Mouse (Mus musculus): ENCODE data around the gene Tmtc4. TPM values are rescaled to one million over a fixed set of nuclear protein-coding genes. Genes with fewer than 3 reads are reported as not detected.

The Tmtc4 gene
- total and polyA plus RNA-seq, 3 experiments: 1.4 to 3.3 (median 2.7) TPM

DNA sequence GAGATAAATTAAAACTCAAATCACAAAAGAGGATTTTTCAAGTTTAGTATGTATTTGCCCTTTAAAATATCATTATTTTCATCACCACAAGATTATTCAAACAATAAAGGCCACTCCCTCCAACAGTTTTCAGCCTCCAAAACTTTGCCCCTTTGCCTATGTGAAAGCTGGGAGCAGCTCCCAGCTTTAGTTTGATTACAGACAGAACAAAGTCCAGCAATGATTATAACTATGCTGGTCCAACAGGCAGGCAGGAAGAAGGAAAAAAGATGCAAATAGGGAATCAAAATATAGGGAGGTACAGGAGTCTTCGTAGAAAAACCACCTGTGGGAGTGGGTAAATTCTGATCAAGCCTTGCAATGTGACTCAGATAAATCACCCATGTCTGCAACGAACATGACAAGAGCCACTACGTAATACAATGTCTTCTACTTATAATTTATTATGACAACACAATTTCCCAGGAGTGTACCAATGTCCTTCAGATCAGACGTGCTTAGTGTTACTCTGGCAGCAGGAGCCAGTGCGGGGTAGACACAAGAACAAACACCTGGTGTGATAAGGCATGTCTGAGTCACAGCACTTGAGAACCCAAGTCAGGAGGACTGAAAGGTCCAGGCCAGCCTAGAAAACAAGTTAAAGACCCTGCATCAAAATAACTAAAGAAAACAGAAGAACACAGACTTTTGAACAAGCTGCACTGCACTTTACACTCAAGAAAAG is 74.3 kb downstream of the Tmtc4 start:
- dilution Hi-C loops (cut with MboI; ENCODE audit: extremely low pct_ligation_motif_present, extremely low pct_unique_long_range_greater_than_20kb, low sequenced_read_pairs): no loop called here
- TF ChIP-seq E2F4 (IDR thresholded peaks at IDR 0.05; ENCODE audit: insufficient replicate concordance, low read depth, low read length): no peak
- no peak for TF ChIP-seq USF1 (IDR thresholded peaks at IDR 0.05; ENCODE audit: low read depth, low read length)
- TF ChIP-seq SIN3A (IDR thresholded peaks at IDR 0.05; ENCODE audit: low read length): no peak
- peaks cover 14% of the 10 kb centered on the region for H3K79me2 ChIP-seq (replicated peaks; ENCODE audit: control insufficient read depth, extremely low read depth, insufficient read depth, poor library complexity, severe bottlenecking)
- no peak overlapping the region for H3K4me3 ChIP-seq (replicated peaks in 1 of 3; ENCODE audit: low read depth in 2 of 3, low read length in 2 of 3, poor library complexity in 1 of 3)
- no peak overlapping the region for H3K27ac ChIP-seq (ENCODE audit: insufficient read depth, low read depth)
- peaks cover 7 to 24% of the 10 kb centered on the region in 2 experiments; a peak in 2 of 4 replicates for H3K4me1 ChIP-seq (ENCODE audit: control insufficient read depth in 1 of 2, insufficient read depth in 2 of 2)
- H3K9ac ChIP-seq (ENCODE audit: insufficient read depth, low read depth): no peak overlapping the region
- no peak overlapping the region for H3K4me2 ChIP-seq (ENCODE audit: insufficient read depth, low read depth, poor library complexity, severe bottlenecking)
- peaks cover 4 to 33% of the 10 kb centered on the region in 2 experiments for H3K36me3 ChIP-seq (replicated peaks in 1 of 2; ENCODE audit: control insufficient read depth in 1 of 2, insufficient read depth in 1 of 2, low read length in 1 of 2)
- DNase-seq (ENCODE audit: extremely low read depth): no peak
- H3K27me3 ChIP-seq (replicated peaks): no peaks in the 10 kb centered on the region
- no peaks in the 10 kb centered on the region for H3K9me3 ChIP-seq (replicated peaks; ENCODE audit: low read length)
- in situ Hi-C loops (cut with MboI; ENCODE audit: low pct_ligation_motif_present, low pct_unique_long_range_greater_than_20kb, low sequenced_read_pairs): no loop called here

DNA sequence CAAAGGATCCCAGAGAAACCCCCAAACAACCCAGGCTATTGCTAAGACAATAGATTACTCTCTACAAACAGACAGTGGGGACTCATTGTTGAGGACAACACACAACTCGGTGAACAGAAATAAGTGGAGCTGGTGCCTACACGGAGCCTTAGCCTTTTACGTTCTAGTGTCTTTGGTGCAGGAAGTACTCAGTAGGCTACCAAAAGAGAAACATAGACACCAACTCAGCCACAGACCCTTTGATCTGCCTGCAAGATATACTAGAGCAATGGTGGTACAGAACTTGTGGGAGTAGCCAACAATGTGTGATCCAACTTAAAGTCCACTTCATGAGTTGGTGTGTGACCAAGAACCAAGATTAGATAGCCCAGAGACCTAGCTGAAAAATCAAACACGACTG is 75.8 kb downstream of the Tmtc4 start:
- H3K9me3 ChIP-seq (replicated peaks; ENCODE audit: low read length): no peaks in the 10 kb centered on the region
- dilution Hi-C loops (cut with MboI; ENCODE audit: extremely low pct_ligation_motif_present, extremely low pct_unique_long_range_greater_than_20kb, low sequenced_read_pairs): no loop called here
- H3K27me3 ChIP-seq (replicated peaks): no peaks in the 10 kb centered on the region
- no peak overlapping the region for H3K4me3 ChIP-seq (replicated peaks in 1 of 3; ENCODE audit: low read depth in 2 of 3, low read length in 2 of 3, poor library complexity in 1 of 3)
- no peak for TF ChIP-seq MXI1 (IDR thresholded peaks at IDR 0.05; ENCODE audit: low read depth, low read length)
- no peak for TF ChIP-seq UBTF (IDR thresholded peaks at IDR 0.05; ENCODE audit: low read depth, low read length)
- no peak for TF ChIP-seq JUND (conservative IDR thresholded peaks at IDR 0.05; ENCODE audit: low read depth, low read length)
- no peak for TF ChIP-seq ETS1 (conservative IDR thresholded peaks at IDR 0.05; ENCODE audit: low read depth, low read length)
- no peak for TF ChIP-seq PAX5 (IDR thresholded peaks at IDR 0.05; ENCODE audit: low read length)
- TF ChIP-seq CHD1 (IDR thresholded peaks at IDR 0.05; ENCODE audit: low read depth, low read length): no peak
- TF ChIP-seq USF2 (conservative IDR thresholded peaks at IDR 0.05; ENCODE audit: low read depth, low read length): no peak
- TF ChIP-seq POLR2A (IDR thresholded peaks at IDR 0.05; ENCODE audit: low read depth, low read length): no peak
- no peak for TF ChIP-seq POLR2AphosphoS2 (IDR thresholded peaks at IDR 0.05; ENCODE audit: low read depth, low read length)
- no peak for TF ChIP-seq NRF1 (IDR thresholded peaks at IDR 0.05; ENCODE audit: low read depth, low read length)
- TF ChIP-seq JUN (IDR thresholded peaks at IDR 0.05; ENCODE audit: insufficient read depth, low read depth, low read length): no peak
- TF ChIP-seq ZC3H11A (IDR thresholded peaks at IDR 0.05; ENCODE audit: low read depth, low read length): no peak
- no peak for TF ChIP-seq MEF2A (IDR thresholded peaks at IDR 0.05; ENCODE audit: borderline replicate concordance, low read depth, low read length)
- no peak for TF ChIP-seq RCOR1 (conservative IDR thresholded peaks at IDR 0.05; ENCODE audit: low read depth, low read length)
- TF ChIP-seq HCFC1 (IDR thresholded peaks at IDR 0.05; ENCODE audit: low read depth, low read length): no peak
- TF ChIP-seq GABPA (IDR thresholded peaks at IDR 0.05; ENCODE audit: insufficient replicate concordance, low read depth, low read length): no peak
- TF ChIP-seq MAFK (IDR thresholded peaks at IDR 0.05; ENCODE audit: insufficient replicate concordance, low read length): no peak
- no peak for TF ChIP-seq CTCF (conservative IDR thresholded peaks at IDR 0.05 in 1 of 2, IDR thresholded peaks at IDR 0.05 in 1 of 2; ENCODE audit: low read depth in 2 of 2, low read length in 2 of 2)
- TF ChIP-seq MYC (IDR thresholded peaks at IDR 0.05; ENCODE audit: low read depth, low read length): no peak
- H3K36me3 ChIP-seq (replicated peaks in 1 of 2; ENCODE audit: control insufficient read depth in 1 of 2, insufficient read depth in 1 of 2, low read length in 1 of 2): peaks cover 9 to 45% of the 10 kb centered on the region in 2 experiments
- in situ Hi-C loops (cut with MboI; ENCODE audit: low pct_ligation_motif_present, low pct_unique_long_range_greater_than_20kb, low sequenced_read_pairs): no loop called here
- H3K27ac ChIP-seq (ENCODE audit: insufficient read depth, low read depth): no peak overlapping the region
- peaks cover 7 to 17% of the 10 kb centered on the region in 2 experiments; a peak in 2 of 4 replicates for H3K4me1 ChIP-seq (ENCODE audit: control insufficient read depth in 1 of 2, insufficient read depth in 2 of 2)
- H3K9ac ChIP-seq (ENCODE audit: insufficient read depth, low read depth): no peak overlapping the region
- no peak for DNase-seq (ENCODE audit: extremely low read depth)
- no peak overlapping the region for H3K4me2 ChIP-seq (ENCODE audit: insufficient read depth, low read depth, poor library complexity, severe bottlenecking)
- H3K79me2 ChIP-seq (replicated peaks; ENCODE audit: control insufficient read depth, extremely low read depth, insufficient read depth, poor library complexity, severe bottlenecking): peaks cover 14% of the 10 kb centered on the region

All from CH12.LX (cell line).